Mouse (Mus musculus) heart, adult 18-20 months (tissue): ENCODE results near the gene Gins1. TPM values are rescaled to one million over a fixed set of nuclear protein-coding genes. Genes with fewer than 3 reads are reported as not detected.

Experiments
- DNase-seq, 2 experiments: peaks; one replicate each; pipeline ENCODE4 v3.0.0; 2021 to 2022; ENCODE audit warnings: mixed read lengths in 1 of 2
- total RNA-seq, 2 experiments: library from RNA; stranded (reverse); gene quantifications; 2 replicates each; pipeline ENCODE4 v1.2.3; 2021

The Gins1 gene
- total RNA-seq, 2 experiments from 2014 or later = 2.7 to 3.3 TPM

DNA sequence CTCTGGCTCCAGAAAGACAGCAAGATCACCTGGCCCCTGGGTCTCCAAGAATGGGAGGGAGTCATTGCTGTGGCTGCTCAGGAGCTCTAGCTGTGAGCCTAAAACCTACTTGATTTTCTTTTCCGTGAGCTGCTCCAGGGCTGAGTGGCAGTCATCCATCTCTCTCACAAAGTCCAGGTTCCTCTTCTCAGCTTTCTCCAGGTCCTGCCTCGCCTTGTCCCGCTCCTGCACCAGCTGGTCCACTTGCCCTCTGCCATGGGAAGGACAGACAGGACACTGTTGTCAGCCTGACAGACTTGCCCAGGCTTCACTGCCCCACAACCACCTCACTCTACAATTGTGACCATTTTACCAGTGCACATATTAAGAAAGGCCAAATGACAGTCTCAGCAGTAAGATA, 58.0 kb downstream of the Gins1 start:
- no peak for DNase-seq

DNA sequence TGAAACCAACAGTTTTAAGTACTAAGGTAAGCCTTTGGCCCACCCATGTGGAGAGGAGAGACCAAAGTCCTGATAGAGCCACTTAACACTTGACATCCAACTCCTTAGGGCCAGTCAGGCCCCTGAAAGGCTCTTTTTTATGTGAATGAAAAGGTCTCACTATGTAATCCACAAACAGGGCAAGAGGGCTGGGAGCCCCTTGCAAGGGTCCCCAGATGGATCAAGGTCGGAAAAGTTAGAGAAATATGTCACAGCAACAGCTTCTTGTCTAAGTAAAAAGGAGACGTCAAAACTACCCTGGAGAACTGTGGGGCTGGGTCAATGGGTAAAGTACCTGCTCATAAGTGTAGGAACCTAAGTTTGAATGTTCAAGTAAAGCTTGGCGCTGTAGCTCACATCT, 59.4 kb downstream of the Gins1 start:
- DNase-seq = no peak

DNA sequence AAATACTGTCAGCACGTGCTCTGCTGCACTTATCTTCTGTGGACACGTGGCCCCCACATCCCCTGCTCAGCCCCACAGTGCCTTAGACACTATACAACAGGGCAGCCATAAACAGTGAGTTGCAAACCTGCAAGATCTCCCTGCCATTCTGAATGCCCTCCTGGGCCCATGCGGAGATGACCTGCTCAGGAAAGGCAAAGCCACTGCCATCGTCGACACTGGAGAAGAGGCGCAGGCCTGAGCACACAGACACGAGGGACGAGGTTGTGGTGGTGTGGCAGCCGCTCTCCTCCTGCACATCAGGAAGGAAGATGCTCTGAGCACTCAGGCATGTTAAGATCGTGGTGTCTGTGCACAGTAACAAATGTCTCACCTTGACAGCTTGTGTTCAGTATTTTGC, 60.8 kb downstream of the Gins1 start:
- DNase-seq = no peak

DNA sequence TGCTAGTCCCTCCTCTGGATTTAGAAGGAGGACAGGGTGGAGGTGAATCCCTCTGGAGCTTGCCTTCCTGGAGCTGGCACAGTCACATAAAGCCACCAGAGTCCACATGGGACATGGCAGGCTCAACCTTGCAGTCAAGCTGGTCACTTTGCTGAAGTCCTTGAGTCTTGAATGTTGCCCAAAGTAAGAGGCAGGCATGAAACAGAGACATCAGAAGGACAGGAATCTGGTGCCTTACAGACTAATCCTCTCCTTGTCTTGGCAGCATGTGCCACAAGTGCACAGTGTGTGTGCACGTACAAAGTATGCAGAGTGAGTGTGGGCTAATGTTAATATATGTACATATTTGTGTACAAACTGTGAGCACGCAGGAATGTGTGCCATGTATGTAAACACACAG, 62.3 kb downstream of the Gins1 start:
- DNase-seq = no peak

DNA sequence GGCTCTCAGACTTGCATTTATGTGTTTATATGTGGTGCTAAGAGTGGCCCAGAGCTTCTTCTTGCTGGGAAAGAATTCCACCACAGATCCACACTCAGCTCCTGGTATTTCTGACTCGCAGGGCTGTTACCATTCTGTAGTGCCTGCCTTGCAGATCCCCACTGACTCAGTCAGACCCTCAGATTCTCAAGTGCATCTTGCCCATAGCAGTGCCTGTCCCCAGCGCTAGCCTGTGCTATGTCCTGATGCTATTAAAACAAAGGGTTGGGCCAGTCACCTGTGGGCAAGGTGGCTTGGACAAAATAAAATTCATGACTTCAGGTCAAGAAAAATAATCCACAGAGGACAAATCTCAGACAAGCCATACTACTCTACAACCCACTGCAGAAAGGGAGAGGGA, 64.0 kb downstream of the Gins1 start:
- DNase-seq = no peak

DNA sequence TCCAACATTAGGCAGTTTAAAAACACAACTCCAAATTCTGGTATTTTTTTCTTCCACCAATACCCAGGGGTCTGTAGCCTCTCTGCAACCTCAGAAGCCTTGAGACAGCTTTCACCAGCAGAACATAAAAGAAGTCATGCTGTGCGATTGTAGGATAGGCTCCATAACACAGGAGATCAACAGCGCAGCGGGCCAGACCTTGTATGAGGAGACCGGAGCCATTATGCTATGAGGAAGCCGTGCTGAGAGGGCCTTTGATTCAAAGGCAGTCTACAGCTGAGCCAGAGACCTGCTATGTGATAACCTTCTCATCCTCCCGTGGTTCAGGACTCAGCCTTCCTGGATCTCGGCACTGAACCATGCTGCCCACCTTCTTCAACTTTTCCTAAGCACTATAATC, 66.7 kb downstream of the Gins1 start:
- no peak for DNase-seq

DNA sequence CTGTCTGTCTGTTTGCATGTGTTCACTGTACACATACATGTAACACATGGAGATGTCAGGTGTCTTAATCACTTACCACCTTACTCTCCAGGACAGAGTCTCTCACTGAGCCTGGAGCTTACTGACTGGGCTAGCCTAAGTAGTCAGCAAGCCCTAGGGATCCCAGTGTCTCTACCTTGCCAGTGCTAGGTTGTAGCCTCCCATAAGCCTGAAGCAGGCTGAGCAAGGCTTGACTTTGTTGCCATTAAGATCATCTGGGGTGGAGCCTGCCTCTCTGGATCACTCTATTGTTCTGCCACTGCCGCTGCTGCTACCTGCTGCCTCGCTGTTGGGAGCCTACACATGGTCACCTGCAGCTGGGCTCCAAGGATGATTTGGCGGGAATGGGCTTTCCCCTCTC, 67.5 kb downstream of the Gins1 start:
- DNase-seq = no peak

DNA sequence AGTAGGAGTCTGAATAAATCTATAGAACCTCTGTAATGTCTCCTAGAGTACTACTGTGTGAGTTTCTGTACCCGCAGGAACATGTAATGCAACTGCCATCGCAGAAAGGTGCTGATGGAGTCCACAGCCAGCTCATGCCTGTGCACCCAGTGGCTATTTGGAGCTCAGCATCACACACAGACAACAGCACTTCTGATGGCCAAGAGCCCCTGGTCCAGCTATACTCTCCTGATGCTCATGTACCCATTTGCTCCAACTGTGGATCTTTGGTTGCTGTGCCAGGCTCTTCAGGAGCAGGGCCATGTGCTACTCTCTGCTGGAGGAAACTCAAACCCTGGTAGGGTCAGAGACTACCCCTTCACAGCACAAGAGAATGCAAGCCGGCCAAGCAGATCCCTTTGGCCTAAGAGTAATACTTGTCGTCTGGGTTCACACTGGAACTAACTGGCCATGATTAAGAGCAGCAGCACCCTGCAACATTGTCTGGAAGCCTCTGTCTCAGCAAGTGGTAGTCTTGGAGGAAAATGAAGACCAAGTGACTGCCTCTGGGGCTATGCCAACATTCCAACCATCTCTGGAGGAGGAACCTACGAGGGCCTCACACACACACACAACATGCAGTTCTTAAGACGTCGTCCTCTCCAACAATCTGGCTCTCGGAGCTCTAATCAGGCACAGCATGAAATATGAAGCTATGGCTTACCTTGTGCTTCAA, 68.4 kb downstream of the Gins1 start:
- DNase-seq = no peak

DNA sequence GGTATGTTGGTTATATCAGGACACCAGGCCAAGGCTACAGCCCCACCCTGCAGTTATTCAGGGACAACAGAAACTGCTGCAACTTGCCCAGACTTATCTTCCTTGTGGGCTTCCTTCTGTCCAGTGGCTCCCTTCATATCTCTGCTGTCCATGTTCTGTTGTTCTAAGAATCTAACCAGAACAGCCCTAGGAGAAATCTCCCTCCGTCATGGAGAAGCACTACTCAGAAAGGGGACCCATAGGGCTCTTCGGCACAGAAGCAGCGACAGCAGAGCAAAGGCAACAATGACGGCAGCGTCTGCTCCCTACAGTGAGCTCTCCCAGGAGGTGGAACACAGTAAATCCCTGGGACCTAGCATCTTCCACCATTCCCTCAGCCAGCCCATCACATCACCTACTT, 71.7 kb downstream of the Gins1 start:
- DNase-seq = no peak

DNA sequence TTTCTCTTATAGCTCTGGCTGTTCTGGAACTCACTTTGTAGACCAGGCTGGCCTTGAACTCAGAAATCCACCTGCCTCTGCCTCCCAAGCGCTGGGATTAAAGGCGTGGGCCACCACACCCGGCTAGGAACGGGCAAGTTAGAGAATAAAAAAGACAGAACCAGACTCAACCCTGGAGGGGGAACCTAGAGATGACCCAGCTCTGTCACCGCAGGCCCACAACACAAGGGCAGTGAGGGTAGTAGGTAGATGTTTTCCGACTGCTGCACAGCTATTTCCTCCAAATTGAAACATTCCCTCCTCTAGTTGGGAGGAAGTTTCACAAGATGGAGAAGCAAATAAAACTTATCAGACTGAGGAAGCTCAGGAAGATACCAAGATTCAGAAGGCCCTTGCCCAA, 72.5 kb downstream of the Gins1 start:
- no peak for DNase-seq

DNA sequence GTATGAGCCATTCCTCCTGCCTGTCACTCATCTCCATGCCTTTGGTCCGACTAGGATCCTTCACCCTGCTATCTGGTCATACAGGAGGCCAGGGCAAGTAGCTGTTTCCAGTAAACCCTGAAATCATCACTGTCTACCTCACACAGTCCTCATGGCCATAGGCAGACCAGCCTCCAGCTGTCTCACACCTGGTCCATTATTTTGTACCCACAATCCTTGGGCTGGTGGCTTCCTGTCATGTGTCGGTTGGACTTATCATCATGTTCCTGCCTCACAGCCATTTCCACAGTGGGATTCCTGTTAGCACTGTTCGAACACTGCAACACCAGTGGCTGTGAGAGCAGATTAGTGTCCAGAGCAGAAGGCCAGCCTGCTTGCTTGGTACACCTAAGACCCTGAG, 73.6 kb downstream of the Gins1 start:
- no peak for DNase-seq

DNA sequence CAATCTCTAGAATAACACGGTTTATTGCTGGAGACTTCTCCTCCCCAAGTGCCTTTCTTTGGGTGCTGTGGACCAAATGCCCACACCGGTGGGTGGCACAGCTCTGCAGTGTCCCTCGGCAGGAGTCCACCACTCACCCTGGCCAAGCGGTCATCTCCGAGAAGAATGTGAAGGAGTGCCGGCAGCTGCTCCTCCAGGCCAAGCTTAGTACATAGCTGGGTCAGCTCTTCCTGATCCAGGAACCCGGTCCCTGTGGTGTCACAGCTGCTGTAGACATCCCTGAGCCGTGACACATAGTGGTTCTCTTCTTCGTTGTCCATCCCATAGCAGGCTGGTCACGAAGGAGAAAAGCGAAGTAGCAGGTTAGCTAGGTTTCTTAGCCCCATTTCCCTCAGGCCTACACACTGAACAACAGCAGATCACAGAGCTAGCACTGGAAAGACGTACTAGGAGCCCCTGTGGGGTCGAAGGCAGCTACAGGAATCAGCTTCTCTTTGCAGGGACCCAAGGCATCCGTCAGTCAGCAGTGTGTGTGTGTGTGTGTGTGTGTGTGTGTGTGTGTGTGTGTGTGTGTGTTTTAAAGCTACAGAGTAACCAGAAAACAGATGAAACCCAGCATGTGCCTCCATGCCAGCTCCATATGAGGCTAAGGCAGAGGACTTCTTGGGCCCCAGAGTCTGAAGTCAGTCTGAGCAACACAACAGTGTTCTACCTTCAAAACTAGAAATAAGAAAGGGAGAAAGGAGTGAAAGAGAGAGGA, 74.8 kb downstream of the Gins1 start:
- DNase-seq = no peak

Other genes starting within 250 kb of the Gins1 start
- 100 to 1,000 TPM; 261 to 288 TPM for gene Acss1, start 236.9 kb upstream of the Gins1 start, total RNA-seq
- gene Vsx1, start 216.0 kb upstream of the Gins1 start, total RNA-seq = under 1 TPM in 1 of 2 experiments, not detected in 1; 0.10 TPM
- 10 to 100 TPM; 17.6 to 17.8 TPM for gene Entpd6, start 156.4 kb upstream of the Gins1 start, total RNA-seq
- 100 to 1,000 TPM; 507 to 527 TPM for gene Pygb, start 118.7 kb upstream of the Gins1 start, total RNA-seq
- 10 to 100 TPM; 40.3 to 48.8 TPM for gene Abhd12, start 659 bp upstream of the Gins1 start, total RNA-seq
- 1 to 10 TPM; 2.3 to 3.3 TPM for gene Ninl, start 134.0 kb downstream of the Gins1 start, total RNA-seq
- 1 to 10 TPM in 1 of 2 experiments, under 1 TPM in 1; 0.69 to 1.8 TPM for gene Nanp, start 134.0 kb downstream of the Gins1 start, total RNA-seq
- not detected for gene Gm14151, start 186.9 kb downstream of the Gins1 start, total RNA-seq
- gene Gm14147, start 192.8 kb downstream of the Gins1 start, total RNA-seq = not detected